Mouse (Mus musculus): ENCODE results near the gene Pttg1. TPM values are rescaled to one million over a fixed set of nuclear protein-coding genes. Genes with fewer than 3 reads are reported as not detected.
A peak's percentile ranks its signal among the peaks of the same experiment; 100 is the strongest.

Gene Pttg1
- polyA plus RNA-seq, 1 experiment from 2014 or later = 66.8 TPM

DNA sequence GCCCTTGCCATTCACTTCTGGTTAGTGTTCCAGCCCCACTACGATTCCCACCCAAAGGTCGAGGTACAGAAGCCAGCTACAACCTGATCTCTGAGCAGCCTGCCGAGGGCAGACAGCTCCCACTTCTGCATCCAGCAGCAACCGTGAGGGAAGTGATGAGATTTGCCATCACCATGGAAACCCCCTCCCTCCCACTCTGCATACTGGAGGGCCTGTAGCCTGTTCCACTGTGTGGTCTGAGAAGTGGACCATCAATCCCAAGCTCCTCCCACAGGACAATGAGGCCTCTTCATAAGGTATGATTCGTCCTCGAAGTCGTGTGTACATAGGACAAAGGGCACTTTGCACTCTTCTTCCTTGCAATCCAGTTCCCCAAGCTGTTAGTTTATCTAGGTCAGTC is 8.8 kb downstream of the Pttg1 start:
- Histone ChIP-seq H3K27me3 (ENCODE audit: control insufficient read depth, insufficient read depth, low read length) (no peaks in the 10 kb centered on the region), H3K9ac (ENCODE audit: low read length) (no peak overlapping the region), H3K9me3 (ENCODE audit: control insufficient read depth, low read length) (no peaks in the 10 kb centered on the region), H3K4me1 (replicated peaks; ENCODE audit: control insufficient read depth, insufficient read depth) (no peaks in the 10 kb centered on the region), H3K4me2 (replicated peaks; ENCODE audit: low read depth) (no peak overlapping the region), H3K4me3 (ENCODE audit: low read depth, low read length) (no peak overlapping the region), H3K36me3 (ENCODE audit: control insufficient read depth, insufficient read depth, low read length) (no peaks in the 10 kb centered on the region), H3K27ac (replicated peaks) (no peak overlapping the region)
- WGBS = 45% methylated on average over 7 of the region's 7 CpGs
- TF ChIP-seq CTCF (IDR thresholded peaks at IDR 0.05; ENCODE audit: low read depth) (no peak), EP300 (optimal IDR thresholded peaks at IDR 0.05) (no peak)
- DNase-seq (ENCODE audit: low spot score) = no peak
- no peak for ATAC-seq (ENCODE audit: low FRiP score, low TSS enrichment)

DNA sequence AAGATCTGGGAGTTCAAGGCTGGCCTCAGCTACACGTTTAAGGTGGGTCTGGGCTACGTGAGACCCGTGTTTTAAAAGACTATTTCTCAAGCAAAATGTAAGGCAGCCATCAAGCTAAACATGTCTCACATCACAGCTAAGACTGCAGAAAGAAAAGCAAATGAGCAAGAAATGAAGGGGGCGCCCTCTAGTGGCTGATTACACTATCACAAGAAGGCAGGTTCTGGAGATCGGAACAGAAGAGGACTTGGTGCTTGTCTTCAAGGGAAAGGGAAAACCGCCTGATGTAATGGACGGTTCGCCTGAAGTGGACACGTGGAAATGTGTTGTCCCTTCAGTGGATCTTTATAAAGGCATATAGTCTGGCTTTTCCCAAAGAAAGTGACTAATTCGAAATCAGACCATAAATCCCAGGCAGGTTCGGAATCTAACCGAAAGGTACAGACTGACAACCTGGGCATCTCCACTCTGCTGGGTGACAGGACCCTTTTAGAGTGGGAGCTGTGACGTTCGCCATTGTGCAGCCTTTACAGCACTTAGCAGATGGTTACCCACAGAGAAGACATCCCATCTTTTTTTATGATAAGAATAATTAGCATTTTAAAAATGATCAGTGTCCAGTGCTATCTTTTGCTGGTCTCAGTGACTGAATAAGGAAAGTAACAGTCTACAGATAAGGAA is 13.1 kb downstream of the Pttg1 start:
- Histone ChIP-seq H3K4me1 (replicated peaks; ENCODE audit: control insufficient read depth, insufficient read depth) (no peaks in the 10 kb centered on the region), H3K36me3 (ENCODE audit: control insufficient read depth, insufficient read depth, low read length) (no peaks in the 10 kb centered on the region)
- WGBS = 23% methylated on average over 14 of the region's 14 CpGs

GRCm38 (mm10) chr11:43411413-43411812 is 14.6 kb downstream of the Pttg1 start:
- Histone ChIP-seq H3K27me3 (ENCODE audit: control insufficient read depth, insufficient read depth, low read length) (no peaks in the 10 kb centered on the region), H3K9ac (ENCODE audit: low read length) (no peak overlapping the region), H3K4me2 (replicated peaks; ENCODE audit: low read depth) (no peak overlapping the region), H3K9me3 (ENCODE audit: control insufficient read depth, low read length) (no peaks in the 10 kb centered on the region), H3K4me3 (ENCODE audit: low read depth, low read length) (no peak overlapping the region), H3K27ac (replicated peaks) (no peak overlapping the region), H3K36me3 (ENCODE audit: control insufficient read depth, insufficient read depth, low read length) (no peaks in the 10 kb centered on the region), H3K4me1 (replicated peaks; ENCODE audit: control insufficient read depth, insufficient read depth) (no peaks in the 10 kb centered on the region)
- no peak for ATAC-seq (ENCODE audit: low FRiP score, low TSS enrichment)
- 0% methylated on average over 1 of the region's 1 CpGs for WGBS
- TF ChIP-seq EP300 (optimal IDR thresholded peaks at IDR 0.05) = no peak
- peak; percentile 90 for TF ChIP-seq CTCF (IDR thresholded peaks at IDR 0.05; ENCODE audit: low read depth)
- DNase-seq (ENCODE audit: low spot score) = peak; percentile 70

More for the DNA sequence above, 13.1 kb downstream of the Pttg1 start:
- Histone ChIP-seq H3K27ac (replicated peaks) (no peak overlapping the region), H3K4me2 (replicated peaks; ENCODE audit: low read depth) (no peak overlapping the region), H3K27me3 (ENCODE audit: control insufficient read depth, insufficient read depth, low read length) (no peaks in the 10 kb centered on the region), H3K9ac (ENCODE audit: low read length) (no peak overlapping the region), H3K4me3 (ENCODE audit: low read depth, low read length) (no peak overlapping the region), H3K9me3 (ENCODE audit: control insufficient read depth, low read length) (no peaks in the 10 kb centered on the region)
- ATAC-seq (ENCODE audit: low FRiP score, low TSS enrichment) (no peak), DNase-seq (ENCODE audit: low spot score) (peak; percentile 75)
- TF ChIP-seq EP300 (optimal IDR thresholded peaks at IDR 0.05) (no peak), CTCF (IDR thresholded peaks at IDR 0.05; ENCODE audit: low read depth) (peak; percentile 94)

- Histone ChIP-seq H3K9ac (ENCODE audit: low read length) (no peak overlapping the region), H3K4me3 (ENCODE audit: low read depth, low read length) (no peak overlapping the region), H3K36me3 (ENCODE audit: control insufficient read depth, insufficient read depth, low read length) (no peaks in the 10 kb centered on the region), H3K27ac (replicated peaks) (no peak overlapping the region), H3K4me1 (replicated peaks; ENCODE audit: control insufficient read depth, insufficient read depth) (no peaks in the 10 kb centered on the region), H3K9me3 (ENCODE audit: control insufficient read depth, low read length) (no peaks in the 10 kb centered on the region), H3K4me2 (replicated peaks; ENCODE audit: low read depth) (no peak overlapping the region), H3K27me3 (ENCODE audit: control insufficient read depth, insufficient read depth, low read length) (no peaks in the 10 kb centered on the region)
- no peak for ATAC-seq (ENCODE audit: low FRiP score, low TSS enrichment)
- TF ChIP-seq CTCF (IDR thresholded peaks at IDR 0.05; ENCODE audit: low read depth) = no peak
- no peak for TF ChIP-seq EP300 (optimal IDR thresholded peaks at IDR 0.05)
- DNase-seq (ENCODE audit: low spot score) = no peak
- 64% methylated on average over 7 of the region's 7 CpGs for WGBS
Measured at GRCm38 (mm10) chr11:43410291-43410690, 15.8 kb downstream of the Pttg1 start.

DNA sequence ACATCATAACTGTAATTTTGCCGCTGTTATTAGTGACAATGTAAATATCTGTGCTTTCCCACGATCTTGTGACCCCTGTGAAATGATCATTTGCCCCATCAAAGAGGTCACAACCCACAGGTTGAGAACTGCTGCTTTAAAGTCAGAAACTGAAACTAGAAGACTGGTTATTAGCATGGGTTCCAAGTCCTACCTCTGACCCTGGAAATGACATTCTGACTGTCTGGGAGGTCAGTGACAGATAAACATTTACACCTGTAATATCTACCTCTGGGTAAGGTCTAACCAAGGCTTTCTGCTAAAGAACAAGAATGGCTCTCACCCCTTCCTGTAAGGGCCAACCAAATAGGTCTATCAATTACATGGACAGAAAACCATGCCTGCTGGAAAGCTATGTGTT is 17.2 kb downstream of the Pttg1 start:
- H3K27ac ChIP-seq (replicated peaks) = no peak overlapping the region
- H3K9ac ChIP-seq (ENCODE audit: low read length) = no peak overlapping the region
- TF ChIP-seq CTCF (IDR thresholded peaks at IDR 0.05; ENCODE audit: low read depth) (no peak), EP300 (optimal IDR thresholded peaks at IDR 0.05) (no peak)
- no peaks in the 10 kb centered on the region for H3K4me1 ChIP-seq (replicated peaks; ENCODE audit: control insufficient read depth, insufficient read depth)
- ATAC-seq (ENCODE audit: low FRiP score, low TSS enrichment) = no peak
- H3K36me3 ChIP-seq (ENCODE audit: control insufficient read depth, insufficient read depth, low read length) = no peaks in the 10 kb centered on the region
- no peak overlapping the region for H3K4me2 ChIP-seq (replicated peaks; ENCODE audit: low read depth)
- no peak overlapping the region for H3K4me3 ChIP-seq (ENCODE audit: low read depth, low read length)
- WGBS = 77% methylated on average over 2 of the region's 2 CpGs
- H3K9me3 ChIP-seq (ENCODE audit: control insufficient read depth, low read length) = no peaks in the 10 kb centered on the region
- H3K27me3 ChIP-seq (ENCODE audit: control insufficient read depth, insufficient read depth, low read length) = no peaks in the 10 kb centered on the region
- no peak for DNase-seq (ENCODE audit: low spot score)

DNA sequence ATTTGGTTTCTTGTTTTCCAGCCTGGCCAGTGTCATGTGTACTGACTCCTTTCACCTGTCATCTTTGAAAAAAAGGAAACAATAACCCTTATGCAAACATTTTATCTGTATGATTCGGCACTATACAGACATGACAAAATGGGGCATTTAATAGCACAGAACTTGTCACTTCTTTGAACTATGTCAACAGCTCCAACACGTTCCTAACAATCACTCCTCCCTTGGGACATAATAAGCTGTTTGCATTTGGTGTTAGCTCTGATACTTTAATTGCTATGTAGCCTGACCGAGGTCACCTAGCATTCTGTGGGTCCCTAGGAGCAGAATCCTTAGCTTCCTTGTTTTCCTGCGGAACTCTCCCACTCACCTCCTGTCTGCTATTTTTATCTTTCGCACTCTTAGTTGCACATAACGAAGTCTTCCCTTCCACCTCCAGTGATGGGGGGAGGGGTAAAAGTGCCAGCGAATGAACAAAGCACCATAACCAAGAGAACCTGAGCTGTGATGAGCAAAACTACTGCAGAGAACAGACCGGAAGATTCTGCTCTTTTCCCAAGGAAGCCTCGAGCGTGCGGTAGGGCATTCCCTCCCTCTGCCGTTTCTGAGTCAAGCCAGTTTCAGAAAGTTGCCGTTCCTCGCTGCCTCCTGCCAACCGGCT is 21.8 kb downstream of the Pttg1 start:
- no peak for TF ChIP-seq EP300 (optimal IDR thresholded peaks at IDR 0.05)
- no peak overlapping the region for H3K9ac ChIP-seq (ENCODE audit: low read length)
- WGBS = 71% methylated on average over 15 of the region's 15 CpGs
- DNase-seq (ENCODE audit: low spot score) = no peak
- H3K27me3 ChIP-seq (ENCODE audit: control insufficient read depth, insufficient read depth, low read length) = no peaks in the 10 kb centered on the region
- H3K4me1 ChIP-seq (replicated peaks; ENCODE audit: control insufficient read depth, insufficient read depth) = no peaks in the 10 kb centered on the region
- no peak overlapping the region for H3K4me2 ChIP-seq (replicated peaks; ENCODE audit: low read depth)
- no peak overlapping the region for H3K27ac ChIP-seq (replicated peaks)
- no peaks in the 10 kb centered on the region for H3K36me3 ChIP-seq (ENCODE audit: control insufficient read depth, insufficient read depth, low read length)
- ATAC-seq (ENCODE audit: low FRiP score, low TSS enrichment) = 0 out of 2 replicates have a peak, but pooled peaks have one; percentile 45
- no peaks in the 10 kb centered on the region for H3K9me3 ChIP-seq (ENCODE audit: control insufficient read depth, low read length)
- no peak overlapping the region for H3K4me3 ChIP-seq (ENCODE audit: low read depth, low read length)
